Mouse (Mus musculus): ENCODE data around the gene Bicdl1.

The Bicdl1 gene

GRCm38 (mm10) chr5:115622686-115623085 lies 108.7 kb downstream of the Bicdl1 start:
- DNase-seq = no peak

GRCm38 (mm10) chr5:115619690-115620089 lies 111.7 kb downstream of the Bicdl1 start:
- no peak for DNase-seq

GRCm38 (mm10) chr5:115614948-115615347 lies 116.5 kb downstream of the Bicdl1 start:
- peak; percentile 39 for DNase-seq

- DNase-seq = no peak
Observed at GRCm38 (mm10) chr5:115613332-115613731, 118.1 kb downstream of the Bicdl1 start.

GRCm38 (mm10) chr5:115611566-115611965 lies 119.9 kb downstream of the Bicdl1 start:
- no peak for DNase-seq

GRCm38 (mm10) chr5:115603561-115603960 lies 127.9 kb downstream of the Bicdl1 start:
- DNase-seq = no peak
